Mouse (Mus musculus) right cerebral cortex, adult 2 months (tissue): ENCODE data around the gene Abcb8.
"Not testable (repeated sequence)": the region's sequence is repeated elsewhere in the genome, so short reads cannot be mapped to it uniquely, and the experiment has no call there.

Experiments used
- DNase-seq, 2 experiments: peaks; one replicate each; pipeline ENCODE4 v3.0.0; 2021 to 2022; ENCODE audit warnings: low spot score in 2 of 2

Gene Abcb8

GRCm38 (mm10) chr5:24394165-24394894 lies 867 bp downstream of the Abcb8 start:
- DNase-seq, result peak; percentile 97 to 98

- DNase-seq, result not testable (repeated sequence)
Observed at GRCm38 (mm10) chr5:24396254-24396653, 2.8 kb downstream of the Abcb8 start.

GRCm38 (mm10) chr5:24399686-24400085 lies 6.2 kb downstream of the Abcb8 start:
- no peak for DNase-seq

- DNase-seq, result no peak
Observed at GRCm38 (mm10) chr5:24400362-24400761, 6.9 kb downstream of the Abcb8 start.

GRCm38 (mm10) chr5:24400911-24401605 lies 7.6 kb downstream of the Abcb8 start:
- no peak for DNase-seq

- no peak for DNase-seq
Observed at GRCm38 (mm10) chr5:24401969-24402368, 8.5 kb downstream of the Abcb8 start.

GRCm38 (mm10) chr5:24404594-24405360 lies 11.3 kb downstream of the Abcb8 start:
- no peak for DNase-seq

GRCm38 (mm10) chr5:24405389-24405876 lies 12.0 kb downstream of the Abcb8 start:
- DNase-seq, result no peak

- DNase-seq, result no peak
Observed at GRCm38 (mm10) chr5:24408651-24409050, 15.2 kb downstream of the Abcb8 start.

- no peak for DNase-seq
Observed at GRCm38 (mm10) chr5:24409466-24409865, 16.0 kb downstream of the Abcb8 start.

GRCm38 (mm10) chr5:24412063-24412462 lies 18.6 kb downstream of the Abcb8 start:
- no peak for DNase-seq

GRCm38 (mm10) chr5:24413042-24413693 lies 19.7 kb downstream of the Abcb8 start, which contains the start of gene Asic3:
Gene Asic3, plus strand, starts transcription at chr5:24413392.
- no peak for DNase-seq

- no peak for DNase-seq
Observed at GRCm38 (mm10) chr5:24413938-24414337, 20.5 kb downstream of the Abcb8 start.

- DNase-seq, result peak; percentile 66 to 75
Observed at GRCm38 (mm10) chr5:24416222-24416736, 22.8 kb downstream of the Abcb8 start.

- DNase-seq, result no peak
Observed at GRCm38 (mm10) chr5:24417587-24417986, 24.1 kb downstream of the Abcb8 start.

GRCm38 (mm10) chr5:24420381-24420780 lies 26.9 kb downstream of the Abcb8 start:
- no peak for DNase-seq

GRCm38 (mm10) chr5:24423129-24424003 lies 29.9 kb downstream of the Abcb8 start, which contains the start of the genes Cdk5 and Slc4a2:
Gene Cdk5, minus strand, starts transcription at chr5:24423530.
Gene Slc4a2, plus strand, starts transcription at chr5:24423837.
- peak; percentile 99 to 100 for DNase-seq

GRCm38 (mm10) chr5:24424004-24424781 lies 30.7 kb downstream of the Abcb8 start:
- peak in 1 of 2 experiments; percentile 30 for DNase-seq

- DNase-seq, result peak; percentile 51 to 71
Observed at GRCm38 (mm10) chr5:24424861-24425411, 31.5 kb downstream of the Abcb8 start.
